11 mouse cellular contexts compared by ENCODE assay signal in the genomic region with DNA sequence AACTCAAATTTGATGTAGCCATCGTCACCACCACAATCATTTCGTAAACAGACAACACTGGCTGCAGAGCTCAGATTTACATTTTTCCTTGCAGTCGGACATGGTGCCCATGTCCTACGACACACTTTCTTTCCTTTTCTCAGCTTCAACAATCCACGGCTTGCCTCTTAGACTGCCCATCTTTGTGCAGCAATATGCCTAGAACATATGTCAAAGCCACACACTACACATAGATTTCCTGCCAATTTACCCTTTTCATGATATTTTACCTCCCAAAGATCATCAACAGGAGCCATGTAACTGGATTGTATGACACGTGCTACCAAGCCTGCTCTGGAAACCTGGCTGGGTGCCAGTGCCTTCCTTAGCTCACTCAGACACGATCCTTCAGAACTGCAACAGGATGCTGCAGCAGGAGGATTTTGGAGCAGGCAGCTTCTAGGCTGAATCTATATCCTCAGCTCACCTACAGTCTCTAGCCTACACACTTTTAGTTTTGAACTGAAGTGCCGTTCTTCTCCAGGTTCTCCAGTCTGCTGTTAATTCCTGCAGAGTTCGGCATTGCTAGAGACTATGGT. TPM values are rescaled to one million over a fixed set of nuclear protein-coding genes. Genes with fewer than 3 reads are reported as not detected.
A peak's percentile ranks its signal among the peaks of the same experiment; 100 is the strongest.
DNase-seq lines count a peak whose midpoint lies in the region; ATAC-seq and TF ChIP-seq lines count a peak whose summit lies in the region.
"Had no signal": no experiment of that assay in that cellular context is flagged by ENCODE, and none has a peak within 500 bp of the region (broad histone marks: within the 10 kb centered on the region; RNA-seq: fewer than 3 reads in every experiment).

No protein-coding gene starts in this region.

- no peak overlapping the region for H3K4me2 ChIP-seq in forebrain, embryonic 15.5 days (replicated peaks)
- H3K4me2 ChIP-seq in lung, embryonic 16.5 days (ENCODE audit: low read depth, low read length) = peak overlapping the region; percentile 21; the same call in 1 of the 2 replicates
- 0 out of 2 replicates have a peak overlapping the region, but pooled peaks have one; percentile 15 for H3K4me2 ChIP-seq in embryonic facial prominence, embryonic 15.5 days (replicated peaks)
- H3K4me2 ChIP-seq: embryonic facial prominence, embryonic 12.5 days had no signal

- no peak for TF ChIP-seq POLR2A in lung, adult 2 months (IDR thresholded peaks at IDR 0.05; ENCODE audit: borderline replicate concordance, extremely low read depth, low read depth, low read length)

- no peak overlapping the region for H3K9ac ChIP-seq in forebrain, embryonic 15.5 days (replicated peaks)
- H3K9ac ChIP-seq in lung, embryonic 16.5 days (ENCODE audit: low read length) = no peak overlapping the region
- no peak overlapping the region for H3K9ac ChIP-seq in embryonic facial prominence, embryonic 15.5 days
- H3K9ac ChIP-seq: embryonic facial prominence, embryonic 12.5 days had no signal

- H3K4me1 ChIP-seq in forebrain, embryonic 15.5 days = peaks cover 4% of the 10 kb centered on the region
- no peaks in the 10 kb centered on the region for H3K4me1 ChIP-seq in forebrain, embryonic 10.5 days
- H3K4me1 ChIP-seq in lung, embryonic 16.5 days (replicated peaks; ENCODE audit: control insufficient read depth, insufficient read depth, low read length) = peaks cover 4% of the 10 kb centered on the region; the same call in 1 of the 2 replicates
- H3K4me1 ChIP-seq in lung, adult 2 months (ENCODE audit: control insufficient read depth, insufficient read depth, low read length) = peaks cover 2% of the 10 kb centered on the region; the same call in 1 of the 2 replicates
- 0 out of 2 replicates have a peak, but pooled peaks cover 4% of the 10 kb centered on the region for H3K4me1 ChIP-seq in embryonic facial prominence, embryonic 15.5 days

- WGBS in forebrain, embryonic 15.5 days = 62% methylated on average over 9 of the region's 9 CpGs
- WGBS in forebrain, embryonic 10.5 days = 88% methylated on average over 9 of the region's 9 CpGs
- 53% methylated on average over 9 of the region's 9 CpGs for WGBS in lung, embryonic 16.5 days
- 55% methylated on average over 9 of the region's 9 CpGs for WGBS in lung, adult 2 months
- WGBS in embryonic facial prominence, embryonic 15.5 days = 51% methylated on average over 9 of the region's 9 CpGs

- H3K9me3 ChIP-seq in forebrain, embryonic 15.5 days = no peaks in the 10 kb centered on the region
- no peaks in the 10 kb centered on the region for H3K9me3 ChIP-seq in forebrain, embryonic 10.5 days
- no peaks in the 10 kb centered on the region for H3K9me3 ChIP-seq in lung, embryonic 16.5 days (ENCODE audit: control insufficient read depth, low read length)
- no peaks in the 10 kb centered on the region for H3K9me3 ChIP-seq in embryonic facial prominence, embryonic 15.5 days (replicated peaks)
- H3K9me3 ChIP-seq: embryonic facial prominence, embryonic 12.5 days; G1E had no signal

- no peak for TF ChIP-seq CTCF in lung, adult 2 months (IDR thresholded peaks at IDR 0.05; ENCODE audit: insufficient read depth, low read length)

- 0 out of 2 replicates have a peak, but pooled peaks have one; percentile 61 for ATAC-seq in forebrain, embryonic 15.5 days (replicated peaks)
- 0 out of 2 replicates have a peak, but pooled peaks have one; percentile 36 for ATAC-seq in lung, embryonic 16.5 days (ENCODE audit: low read depth)
- no peak for ATAC-seq in embryonic facial prominence, embryonic 15.5 days (ENCODE audit: insufficient number of reproducible peaks, low FRiP score, low TSS enrichment, low read depth)

- no peaks in the 10 kb centered on the region for H3K36me3 ChIP-seq in forebrain, embryonic 15.5 days
- H3K36me3 ChIP-seq in forebrain, embryonic 10.5 days (replicated peaks) = no peaks in the 10 kb centered on the region
- no peaks in the 10 kb centered on the region for H3K36me3 ChIP-seq in lung, embryonic 16.5 days (ENCODE audit: control insufficient read depth, insufficient read depth, low read length)
- no peaks in the 10 kb centered on the region for H3K36me3 ChIP-seq in embryonic facial prominence, embryonic 15.5 days
- H3K36me3 ChIP-seq: embryonic facial prominence, embryonic 12.5 days; G1E had no signal

- no peak overlapping the region for H3K27ac ChIP-seq in forebrain, embryonic 15.5 days (replicated peaks)
- no peak overlapping the region for H3K27ac ChIP-seq in forebrain, embryonic 10.5 days
- no peak overlapping the region for H3K27ac ChIP-seq in lung, embryonic 16.5 days (ENCODE audit: low read length)
- H3K27ac ChIP-seq in embryonic facial prominence, embryonic 15.5 days (replicated peaks) = no peak overlapping the region
- H3K27ac ChIP-seq: embryonic facial prominence, embryonic 12.5 days had no signal

- H3K27me3 ChIP-seq in forebrain, embryonic 15.5 days = no peaks in the 10 kb centered on the region
- no peaks in the 10 kb centered on the region for H3K27me3 ChIP-seq in forebrain, embryonic 10.5 days (ENCODE audit: poor library complexity, severe bottlenecking)
- H3K27me3 ChIP-seq in lung, embryonic 16.5 days (ENCODE audit: control insufficient read depth, insufficient read depth, low read depth, low read length) = no peaks in the 10 kb centered on the region
- H3K27me3 ChIP-seq in embryonic facial prominence, embryonic 15.5 days = no peaks in the 10 kb centered on the region
- H3K27me3 ChIP-seq: embryonic facial prominence, embryonic 12.5 days had no signal

- H3K4me3 ChIP-seq in forebrain, embryonic 15.5 days = no peak overlapping the region
- no peak overlapping the region for H3K4me3 ChIP-seq in forebrain, embryonic 10.5 days
- no peak overlapping the region for H3K4me3 ChIP-seq in lung, embryonic 16.5 days (ENCODE audit: low read length)
- no peak overlapping the region for H3K4me3 ChIP-seq in lung, adult 2 months (replicated peaks; ENCODE audit: extremely low read depth, low read depth, low read length)
- no peak overlapping the region for H3K4me3 ChIP-seq in embryonic facial prominence, embryonic 15.5 days (replicated peaks)
- H3K4me3 ChIP-seq: embryonic facial prominence, embryonic 12.5 days had no signal

- DNase-seq in forebrain, embryonic 10.5 days (ENCODE audit: extremely low spot score, low spot score) = no peak
- DNase-seq in lung, adult 2 months = no peak
- DNase-seq in naive thymus-derived CD4-positive, alpha-beta T cell, adult 2 months (ENCODE audit: low read depth) = peak; percentile 86
- DNase-seq in layer of hippocampus, adult 11-12 months (ENCODE audit: low spot score) = no peak
- no peak for DNase-seq in B cell, adult 2 months

RNA-seq across cellular contexts. Expression of a gene that starts 13.3 kb away (rescaled TPM):
- 14.3 and 16.3 TPM in 2 replicates for polyA plus RNA-seq in forebrain, embryonic 15.5 days (2015; fragmentation: Nextera tagmentation; extraction: Ambion mirVana)
- polyA plus RNA-seq in forebrain, embryonic 10.5 days (2016; fragmentation: Nextera tagmentation; extraction: Ambion mirVana) = 27.7 and 30.0 TPM in 2 replicates
- polyA plus RNA-seq in lung, embryonic 16.5 days (2015; fragmentation: Nextera tagmentation; extraction: Ambion mirVana) = 79.0 and 85.5 TPM in 2 replicates
- 53.1 and 72.3 TPM in 2 replicates for polyA plus RNA-seq in lung, adult 2 months (2012; rRNA removed)
- 61.2 and 61.5 TPM in 2 replicates for polyA plus RNA-seq in embryonic facial prominence, embryonic 15.5 days (2015; fragmentation: Nextera tagmentation; extraction: Ambion mirVana)

RNA-seq across cellular contexts. Expression of a gene that starts 43.3 kb away (rescaled TPM):
- not detected in 2 replicates for polyA plus RNA-seq in forebrain, embryonic 15.5 days (2015; fragmentation: Nextera tagmentation; extraction: Ambion mirVana)
- not detected in 2 replicates for polyA plus RNA-seq in forebrain, embryonic 10.5 days (2016; fragmentation: Nextera tagmentation; extraction: Ambion mirVana)
- polyA plus RNA-seq in lung, embryonic 16.5 days (2015; fragmentation: Nextera tagmentation; extraction: Ambion mirVana) = not detected in 2 replicates
- 0.32 and 0.43 TPM in 2 replicates for polyA plus RNA-seq in lung, adult 2 months (2012; rRNA removed)
- 0.37 and 0.74 TPM in 2 replicates for polyA plus RNA-seq in embryonic facial prominence, embryonic 15.5 days (2015; fragmentation: Nextera tagmentation; extraction: Ambion mirVana)
- polyA plus RNA-seq: embryonic facial prominence, embryonic 12.5 days; G1E; neural tube, embryonic 14.5 days had no signal
